Mouse (Mus musculus) megakaryocyte, embryonic 14.5 days (primary cell): Measurements from ENCODE around the gene Sox5. TPM values are rescaled to one million over a fixed set of nuclear protein-coding genes. Genes with fewer than 3 reads are reported as not detected.

Experiments
- H3K27me3 ChIP-seq: replicated peaks from 2 replicates; pipeline ENCODE3; 2012; ENCODE audit warnings: inconsistent platforms
- H3K36me3 ChIP-seq: replicated peaks from 2 replicates; pipeline ENCODE3; 2012; ENCODE audit warnings: low read length, inconsistent platforms, mixed read lengths
- H3K4me1 ChIP-seq: 2 replicates; pipeline ENCODE4 v1.6.1; 2012; ENCODE audit warnings: inconsistent platforms
- H3K4me3 ChIP-seq: replicated peaks from 2 replicates; pipeline ENCODE3; 2012; ENCODE audit warnings: moderate library complexity, mild to moderate bottlenecking, inconsistent platforms
- H3K9me3 ChIP-seq: 2 replicates; pipeline ENCODE4 v1.6.1; 2012; ENCODE audit warnings: inconsistent platforms
- FLI1 ChIP-seq: IDR thresholded peaks from 2 replicates; pipeline ENCODE4 v1.6.1; 2012; ENCODE audit warnings: low read length, inconsistent platforms, mixed read lengths
- GATA1 ChIP-seq: IDR thresholded peaks from 3 replicates; pipeline ENCODE4 v1.6.1; 2012; ENCODE audit warnings: mixed read lengths, low read length, inconsistent platforms, borderline replicate concordance
- polyA plus RNA-seq: library from polyadenylated mRNA; stranded (reverse); fragments of >175 nt; gene quantifications from 2 replicates; pipeline ENCODE4 v1.2.3, GENCODE M21; 2012; ENCODE audit warnings: low replicate concordance; ENCODE audit not compliant: insufficient read depth

The Sox5 gene
- polyA plus RNA-seq, 1 experiment = 0.07 TPM

GRCm38 (mm10) chr6:144408030-144408429, 373.7 kb downstream of the Sox5 start:
- no peak for TF ChIP-seq FLI1
- no peak for TF ChIP-seq GATA1
- Histone ChIP-seq H3K4me3 (no peak overlapping the region), H3K36me3 (no peaks in the 10 kb centered on the region), H3K4me1 (no peaks in the 10 kb centered on the region), H3K27me3 (no peaks in the 10 kb centered on the region), H3K9me3 (no peaks in the 10 kb centered on the region; the same call in 1 of the 2 replicates)

- Histone ChIP-seq H3K4me1 (no peaks in the 10 kb centered on the region), H3K4me3 (no peak overlapping the region), H3K27me3 (peaks cover 2% of the 10 kb centered on the region), H3K36me3 (no peaks in the 10 kb centered on the region), H3K9me3 (no peaks in the 10 kb centered on the region)
- TF ChIP-seq GATA1 (no peak), FLI1 (no peak)
Observed at GRCm38 (mm10) chr6:144398115-144398514, 383.7 kb downstream of the Sox5 start.

- TF ChIP-seq GATA1 (no peak), FLI1 (no peak)
- no peaks in the 10 kb centered on the region; the same call in 1 of the 2 replicates for H3K4me1 ChIP-seq
- 0 out of 2 replicates have a peak, but pooled peaks cover 4% of the 10 kb centered on the region for H3K9me3 ChIP-seq
- H3K36me3 ChIP-seq = no peaks in the 10 kb centered on the region
- peak overlapping the region; percentile 29 for H3K4me3 ChIP-seq
- peaks cover 2% of the 10 kb centered on the region for H3K27me3 ChIP-seq
Observed at GRCm38 (mm10) chr6:144393151-144393550, 388.6 kb downstream of the Sox5 start.

- Histone ChIP-seq H3K27me3 (no peaks in the 10 kb centered on the region), H3K9me3 (0 out of 2 replicates have a peak, but pooled peaks cover 4% of the 10 kb centered on the region), H3K36me3 (no peaks in the 10 kb centered on the region), H3K4me3 (no peak overlapping the region), H3K4me1 (no peaks in the 10 kb centered on the region; the same call in 1 of the 2 replicates)
- no peak for TF ChIP-seq GATA1
- TF ChIP-seq FLI1 = no peak
Observed at GRCm38 (mm10) chr6:144389333-144390054, 392.3 kb downstream of the Sox5 start.

DNA sequence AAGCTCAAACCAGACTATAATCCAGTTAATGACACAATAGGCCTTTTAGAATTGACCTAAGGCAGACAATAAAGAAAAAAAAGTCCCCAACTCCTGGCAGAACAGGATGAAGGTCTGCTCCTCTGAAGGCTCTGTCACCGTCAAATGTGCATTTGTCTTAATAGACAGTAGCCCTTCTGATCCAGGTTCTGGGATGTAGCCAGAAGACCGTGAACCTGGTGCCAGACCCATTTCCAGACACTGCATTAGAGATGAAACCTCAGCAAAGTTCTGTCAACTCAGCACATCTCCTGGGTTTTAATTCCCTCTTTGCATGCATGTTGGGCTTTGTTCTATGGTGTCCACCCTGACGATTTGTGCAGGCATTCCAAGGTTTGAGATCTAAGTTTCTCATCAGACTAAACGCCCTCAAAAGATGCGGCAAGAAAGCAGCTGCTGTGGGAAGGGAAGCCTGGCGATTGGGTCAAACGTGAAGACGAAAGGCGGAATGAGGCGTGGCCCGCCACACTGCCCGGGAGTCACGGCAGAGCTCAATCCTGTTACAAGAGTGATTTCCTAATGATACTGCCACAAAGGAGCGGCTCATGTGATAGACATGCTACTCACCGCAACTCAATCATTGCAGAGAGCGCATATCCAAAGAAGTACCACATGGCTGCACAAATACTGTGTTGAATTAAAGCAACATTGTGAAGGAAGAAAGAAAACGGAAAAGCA, 394.1 kb downstream of the Sox5 start:
- no peak overlapping the region for H3K4me3 ChIP-seq

DNA sequence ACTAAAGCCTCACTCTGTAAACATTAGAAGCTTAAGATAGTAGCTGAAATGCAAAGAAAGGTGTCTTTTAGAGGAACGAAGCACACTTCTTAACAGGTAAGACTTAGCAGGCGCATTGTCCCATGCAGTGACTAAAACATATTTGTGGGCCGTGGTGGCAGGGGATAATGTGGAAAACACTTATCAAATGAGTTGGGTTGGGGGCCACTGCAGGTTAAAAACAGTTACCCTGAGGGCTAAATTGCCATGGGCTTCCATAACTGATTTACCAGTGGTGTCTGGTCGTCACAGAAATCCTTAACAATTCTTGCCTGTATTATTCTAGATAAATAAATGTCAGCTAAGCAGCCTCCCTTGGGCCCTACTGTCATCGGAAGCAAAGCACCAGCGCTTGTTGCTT, 401.1 kb downstream of the Sox5 start:
- H3K9me3 ChIP-seq = no peaks in the 10 kb centered on the region
- no peak for TF ChIP-seq GATA1
- TF ChIP-seq FLI1 = no peak
- H3K36me3 ChIP-seq = no peaks in the 10 kb centered on the region
- H3K4me1 ChIP-seq = no peaks in the 10 kb centered on the region
- no peak overlapping the region for H3K4me3 ChIP-seq
- no peaks in the 10 kb centered on the region for H3K27me3 ChIP-seq

More for the DNA sequence above, 394.1 kb downstream of the Sox5 start:
- no peak for TF ChIP-seq GATA1
- no peak for TF ChIP-seq FLI1
- H3K36me3 ChIP-seq = no peaks in the 10 kb centered on the region
- no peaks in the 10 kb centered on the region; the same call in 1 of the 2 replicates for H3K4me1 ChIP-seq
- H3K9me3 ChIP-seq = 0 out of 2 replicates have a peak, but pooled peaks cover 4% of the 10 kb centered on the region
- no peaks in the 10 kb centered on the region for H3K27me3 ChIP-seq

- Histone ChIP-seq H3K9me3 (no peaks in the 10 kb centered on the region), H3K4me3 (no peak overlapping the region), H3K4me1 (no peaks in the 10 kb centered on the region), H3K27me3 (no peaks in the 10 kb centered on the region), H3K36me3 (no peaks in the 10 kb centered on the region)
- TF ChIP-seq GATA1 (no peak), FLI1 (no peak)
Observed at GRCm38 (mm10) chr6:144380171-144380570, 401.6 kb downstream of the Sox5 start.

DNA sequence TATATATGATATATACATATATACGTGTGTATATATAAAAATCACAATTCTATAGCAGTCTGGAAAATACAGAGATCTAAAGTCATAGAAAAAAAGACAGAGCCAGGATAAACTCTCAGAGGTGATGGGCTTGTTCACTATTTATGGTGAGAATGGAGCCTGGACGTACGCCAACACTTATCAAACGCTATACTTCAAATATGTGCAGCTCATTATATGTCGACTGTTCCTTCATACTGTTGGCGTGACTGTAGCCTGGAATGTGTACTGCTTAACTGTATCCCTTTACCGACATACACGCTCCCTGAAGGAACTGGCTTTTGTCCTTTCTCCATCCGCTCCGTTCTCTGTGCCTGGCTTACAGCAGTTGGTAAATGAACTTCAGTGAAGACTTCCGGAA, 407.0 kb downstream of the Sox5 start:
- Histone ChIP-seq H3K4me3 (no peak overlapping the region), H3K36me3 (no peaks in the 10 kb centered on the region), H3K9me3 (no peaks in the 10 kb centered on the region), H3K4me1 (no peaks in the 10 kb centered on the region), H3K27me3 (no peaks in the 10 kb centered on the region)
- TF ChIP-seq GATA1 (no peak), FLI1 (no peak)

GRCm38 (mm10) chr6:144370699-144371098, 411.1 kb downstream of the Sox5 start:
- H3K9me3 ChIP-seq = peaks cover 11% of the 10 kb centered on the region; the same call in 1 of the 2 replicates
- H3K4me3 ChIP-seq = peak overlapping the region; percentile 38
- no peaks in the 10 kb centered on the region for H3K36me3 ChIP-seq
- H3K4me1 ChIP-seq = no peaks in the 10 kb centered on the region
- TF ChIP-seq GATA1 (no peak), FLI1 (no peak)
- H3K27me3 ChIP-seq = no peaks in the 10 kb centered on the region

- H3K4me3 ChIP-seq = no peak overlapping the region
- H3K27me3 ChIP-seq = no peaks in the 10 kb centered on the region
- no peaks in the 10 kb centered on the region for H3K4me1 ChIP-seq
- TF ChIP-seq GATA1 = no peak
- TF ChIP-seq FLI1 = no peak
- peaks cover 20% of the 10 kb centered on the region; the same call in 1 of the 2 replicates for H3K9me3 ChIP-seq
- no peaks in the 10 kb centered on the region for H3K36me3 ChIP-seq
Observed at GRCm38 (mm10) chr6:144367626-144368077, 414.1 kb downstream of the Sox5 start.
